Mouse (Mus musculus) ES-E14 (cell line): Measurements from ENCODE around the gene Etnk1.

Experiments
- HCFC1 ChIP-seq: IDR thresholded peaks from 2 replicates; pipeline ENCODE4 v1.6.1; 2012; ENCODE audit warnings: low read length, inconsistent platforms, borderline replicate concordance; ENCODE audit not compliant: insufficient read depth
- MAFK ChIP-seq: IDR thresholded peaks from 2 replicates; pipeline ENCODE4 v1.6.1; 2014; ENCODE audit warnings: mild to moderate bottlenecking, low read depth, low read length, inconsistent platforms; ENCODE audit not compliant: insufficient read depth
- ZC3H11A ChIP-seq: IDR thresholded peaks from 2 replicates; pipeline ENCODE4 v1.6.1; 2012; ENCODE audit warnings: low read depth, mild to moderate bottlenecking, inconsistent platforms, low read length, borderline replicate concordance
- ZNF384 ChIP-seq: IDR thresholded peaks from 2 replicates; pipeline ENCODE4 v1.6.1; 2012; ENCODE audit warnings: low read depth, low read length, inconsistent platforms

DNA sequence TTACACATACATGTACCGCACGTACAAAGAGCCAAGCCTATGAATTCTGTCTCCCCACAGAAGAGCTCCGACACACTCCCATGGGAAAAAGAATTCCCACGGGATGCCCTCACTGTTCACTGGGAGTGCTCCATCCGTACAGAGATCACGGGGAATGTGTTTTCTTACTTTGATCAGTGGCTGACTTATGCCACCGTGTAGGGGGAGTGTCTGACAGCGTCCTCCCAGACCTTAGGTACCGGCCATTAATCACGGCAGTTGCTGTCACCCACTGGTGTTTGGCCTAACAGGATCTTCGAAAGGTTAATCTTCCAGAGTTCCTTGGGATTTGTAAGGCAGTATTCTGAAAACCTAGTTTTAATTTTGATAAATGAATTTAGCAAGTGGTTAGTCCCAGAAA, 57.0 kb downstream of the Etnk1 start:
- TF ChIP-seq ZNF384 (no peak), ZC3H11A (no peak), MAFK (no peak), HCFC1 (no peak)
